Mouse (Mus musculus) midbrain, embryonic 11.5 days (tissue): ENCODE measurements around the gene Krtap2-4. TPM values are rescaled to one million over a fixed set of nuclear protein-coding genes. Genes with fewer than 3 reads are reported as not detected.

Experiments
- ATAC-seq: fragments of 200-750 bp; cut with Nextera tagmentation; 2 replicates; pipeline ENCODE4 v1.8.0; 2017; ENCODE audit warnings: moderate TSS enrichment, moderate library complexity; ENCODE audit not compliant: low FRiP score
- DNase-seq: peaks from one replicate; pipeline ENCODE4 v3.0.0; 2015; ENCODE audit warnings: low spot score; ENCODE audit errors: missing footprints
- H3K27ac ChIP-seq: fragments of 300-500 bp; sonication (generic); 2 replicates; pipeline ENCODE4 v1.5.1; 2014; ENCODE audit warnings: low read depth, low read length
- H3K27me3 ChIP-seq: fragments of 300-500 bp; sonication (generic); 2 replicates; pipeline ENCODE4 v1.6.1; 2014; ENCODE audit warnings: mild to moderate bottlenecking, low read length, moderate library complexity, mixed read lengths; ENCODE audit not compliant: control insufficient read depth, insufficient read depth
- H3K36me3 ChIP-seq: fragments of 300-500 bp; sonication (generic); 2 replicates; pipeline ENCODE4 v1.6.1; 2014; ENCODE audit warnings: mild to moderate bottlenecking, low read length, moderate library complexity, mixed read lengths; ENCODE audit not compliant: control insufficient read depth, insufficient read depth
- H3K4me1 ChIP-seq: fragments of 300-500 bp; sonication (generic); 2 replicates; pipeline ENCODE4 v1.6.1; 2014; ENCODE audit warnings: low read length; ENCODE audit not compliant: control insufficient read depth, insufficient read depth
- H3K4me2 ChIP-seq: fragments of 300-500 bp; sonication (generic); 2 replicates; pipeline ENCODE4 v1.6.1; 2014; ENCODE audit warnings: mild to moderate bottlenecking, moderate library complexity
- H3K4me3 ChIP-seq: fragments of 300-500 bp; sonication (generic); 2 replicates; pipeline ENCODE4 v1.5.1; 2014; ENCODE audit warnings: low read depth, low read length
- H3K9ac ChIP-seq: fragments of 300-500 bp; sonication (generic); 2 replicates; pipeline ENCODE4 v1.6.1; 2014; ENCODE audit warnings: low read length
- H3K9me3 ChIP-seq: fragments of 300-500 bp; sonication (generic); 2 replicates; pipeline ENCODE4 v1.6.1; 2016; ENCODE audit warnings: low read length; ENCODE audit not compliant: control insufficient read depth
- WGBS: fragments of 180-500 bp; shearing (Covaris S2); extraction: QIAGEN DNeasy Blood & Tissue Kit; methylation state at CpG from one replicate; pipeline ENCODE4 v1.1.7; 2014; 5-methylcytosine and 5-hydroxymethylcytosine counted together
- polyA plus RNA-seq: library from polyadenylated mRNA; unstranded; fragments of >200 nt; fragmentation: Nextera tagmentation; extraction: Ambion mirVana; gene quantifications from 2 replicates; pipeline ENCODE4 v1.2.1, GENCODE M21; 2014

Krtap2-4 gene
- polyA plus RNA-seq, 1 experiment from 2014 or later: not detected

DNA sequence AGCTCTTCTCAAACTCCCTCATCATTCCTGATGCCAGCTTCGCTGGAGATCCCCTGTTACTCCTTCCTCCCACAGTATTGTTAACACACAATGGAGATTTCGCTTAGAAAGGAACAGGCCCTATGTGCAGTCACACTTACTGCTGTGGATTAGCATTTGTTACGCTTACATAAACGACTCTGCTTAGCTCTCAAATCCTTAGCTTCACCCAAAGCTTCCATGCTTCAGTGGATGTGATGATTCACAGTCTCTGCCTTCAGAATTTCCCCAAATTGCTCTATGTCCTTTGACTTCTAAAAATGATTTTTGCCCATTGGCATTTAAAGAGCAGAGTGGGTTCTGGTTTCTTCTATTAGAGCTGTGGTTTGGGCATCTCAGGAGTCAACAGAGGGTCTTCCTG is 41.5 kb downstream of the Krtap2-4 start:
- WGBS: 19% methylated on average over 4 of the region's 4 CpGs
- ATAC-seq (no peak), DNase-seq (peak; percentile 87)
- Histone ChIP-seq H3K9ac (no peak overlapping the region), H3K4me1 (no peaks in the 10 kb centered on the region), H3K36me3 (no peaks in the 10 kb centered on the region), H3K4me2 (no peak overlapping the region), H3K27ac (no peak overlapping the region), H3K27me3 (no peaks in the 10 kb centered on the region), H3K9me3 (no peaks in the 10 kb centered on the region), H3K4me3 (no peak overlapping the region)

DNA sequence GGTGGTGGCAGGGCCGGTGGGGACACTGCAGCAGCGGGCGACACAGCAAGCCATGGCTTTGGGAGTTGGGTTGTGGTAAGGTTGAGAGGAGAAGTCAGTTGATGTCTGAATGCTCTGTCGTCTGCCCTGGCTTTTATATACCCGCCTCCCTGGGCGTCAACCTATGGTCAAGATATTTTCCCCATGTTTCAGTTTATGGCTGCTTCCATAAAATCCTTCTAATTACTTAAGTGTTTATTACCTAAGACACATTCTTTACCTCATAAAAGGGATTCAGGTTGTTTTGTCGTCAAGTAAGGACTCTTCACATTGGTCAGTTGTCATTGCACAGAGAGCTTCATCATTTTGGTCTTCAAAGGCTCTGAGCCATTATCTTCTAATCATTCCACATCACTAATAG is 48.1 kb downstream of the Krtap2-4 start, which contains the start of gene Krtap3-1:
TSS of gene Krtap3-1 (minus strand) at position 101 of the 400 bp plus-strand sequence.
- H3K4me3 ChIP-seq: no peak within 1 kb of the TSS
- H3K36me3 ChIP-seq: no peaks in the 10 kb centered on the region
- 87% methylated on average over 7 of the region's 7 CpGs for WGBS

More for the DNA sequence above, 48.1 kb downstream of the Krtap2-4 start, which contains the start of gene Krtap3-1:
- Histone ChIP-seq H3K9me3 (no peaks in the 10 kb centered on the region), H3K9ac (no peak within 1 kb of the TSS), H3K27me3 (no peaks in the 10 kb centered on the region), H3K4me2 (no peak within 1 kb of the TSS), H3K27ac (no peak within 1 kb of the TSS), H3K4me1 (no peaks in the 10 kb centered on the region)
- ATAC-seq: no peak
- no peak for DNase-seq

Other genes with a start within 250 kb of the Krtap2-4 start
- 0.26 and 0.61 TPM in 2 replicates for gene Krt28, start 239.9 kb downstream of the Krtap2-4 start, polyA plus RNA-seq
- gene Krt10, start 225.5 kb downstream of the Krtap2-4 start, polyA plus RNA-seq: 31.6 and 38.3 TPM in 2 replicates
- not detected in 2 replicates for gene Krt12, start 192.6 kb downstream of the Krtap2-4 start, polyA plus RNA-seq
- 0.11 and 0.42 TPM in 2 replicates for gene Krt20, start 176.7 kb downstream of the Krtap2-4 start, polyA plus RNA-seq
- 0.14 TPM in 1 of 2 replicates, not detected in the other for gene Krt23, start 121.7 kb downstream of the Krtap2-4 start, polyA plus RNA-seq
- not detected in 2 replicates for gene Krt39, start 93.5 kb downstream of the Krtap2-4 start, polyA plus RNA-seq
- gene Krt40, start 71.7 kb downstream of the Krtap2-4 start, polyA plus RNA-seq: not detected in 2 replicates
- gene Krtap3-3, start 64.0 kb downstream of the Krtap2-4 start, polyA plus RNA-seq: not detected in 2 replicates
- gene Krtap3-2, start 58.0 kb downstream of the Krtap2-4 start, polyA plus RNA-seq: not detected in 2 replicates
- not detected in 2 replicates for gene Gm11939, start 55.4 kb downstream of the Krtap2-4 start, polyA plus RNA-seq
- gene Krtap3-1, start 48.2 kb downstream of the Krtap2-4 start, polyA plus RNA-seq: not detected in 2 replicates
- gene Krtap1-5, start 33.8 kb downstream of the Krtap2-4 start, polyA plus RNA-seq: not detected in 2 replicates
- not detected in 2 replicates for gene Krtap1-4, start 31.2 kb downstream of the Krtap2-4 start, polyA plus RNA-seq
- gene Krtap1-3, start 23.5 kb downstream of the Krtap2-4 start, polyA plus RNA-seq: not detected in 2 replicates
- not detected in 2 replicates for gene Krtap9-3, start 16.7 kb downstream of the Krtap2-4 start, polyA plus RNA-seq
- not detected in 2 replicates for gene Gm11938, start 11.5 kb downstream of the Krtap2-4 start, polyA plus RNA-seq
- not detected in 2 replicates for gene Gm11937, start 4.7 kb downstream of the Krtap2-4 start, polyA plus RNA-seq
- not detected in 2 replicates for gene Gm11562, start 5.6 kb upstream of the Krtap2-4 start, polyA plus RNA-seq
- not detected in 2 replicates for gene Krtap4-1, start 13.4 kb upstream of the Krtap2-4 start, polyA plus RNA-seq
- not detected in 2 replicates for gene Krtap4-2, start 20.2 kb upstream of the Krtap2-4 start, polyA plus RNA-seq
- not detected in 2 replicates for gene Krtap4-7, start 29.2 kb upstream of the Krtap2-4 start, polyA plus RNA-seq
- gene Gm11555, start 35.4 kb upstream of the Krtap2-4 start, polyA plus RNA-seq: not detected in 2 replicates
- not detected in 2 replicates for gene Gm11563, start 44.1 kb upstream of the Krtap2-4 start, polyA plus RNA-seq
- gene Krtap4-6, start 51.1 kb upstream of the Krtap2-4 start, polyA plus RNA-seq: not detected in 2 replicates
- not detected in 2 replicates for gene Gm14190, start 75.9 kb upstream of the Krtap2-4 start, polyA plus RNA-seq
- not detected in 2 replicates for gene Gm14180, start 119.4 kb upstream of the Krtap2-4 start, polyA plus RNA-seq
- gene Gm11595, start 158.1 kb upstream of the Krtap2-4 start, polyA plus RNA-seq: not detected in 2 replicates
- not detected in 2 replicates for gene Krtap4-8, start 165.9 kb upstream of the Krtap2-4 start, polyA plus RNA-seq
- gene Krtap4-9, start 170.4 kb upstream of the Krtap2-4 start, polyA plus RNA-seq: not detected in 2 replicates
- gene Gm11596, start 178.6 kb upstream of the Krtap2-4 start, polyA plus RNA-seq: not detected in 2 replicates
- not detected in 2 replicates for gene Gm11569, start 184.1 kb upstream of the Krtap2-4 start, polyA plus RNA-seq
- gene Gm11554, start 189.6 kb upstream of the Krtap2-4 start, polyA plus RNA-seq: not detected in 2 replicates
- gene Krtap4-13, start 195.0 kb upstream of the Krtap2-4 start, polyA plus RNA-seq: not detected in 2 replicates
- not detected in 2 replicates for gene Gm11564, start 200.8 kb upstream of the Krtap2-4 start, polyA plus RNA-seq
- not detected in 2 replicates for gene 2300003K06Rik, start 223.2 kb upstream of the Krtap2-4 start, polyA plus RNA-seq
- not detected in 2 replicates for gene Krtap4-16, start 236.8 kb upstream of the Krtap2-4 start, polyA plus RNA-seq
- not detected in 2 replicates for gene Gm11568, start 243.1 kb upstream of the Krtap2-4 start, polyA plus RNA-seq
- gene Gm11559, start 249.6 kb upstream of the Krtap2-4 start, polyA plus RNA-seq: not detected in 2 replicates